ENCODE assay signal across 22 mouse cellular contexts in genomic region chr9:75832468-75832867, GRCm38 (mm10). TPM values are rescaled to one million over a fixed set of nuclear protein-coding genes. Genes with fewer than 3 reads are reported as not detected.
DNase-seq lines count a peak whose midpoint lies in the region; ATAC-seq and TF ChIP-seq lines count a peak whose summit lies in the region.
"Had no signal": no experiment of that assay in that cellular context is flagged by ENCODE, and none has a peak within 500 bp of the region (broad histone marks: within the 10 kb centered on the region; RNA-seq: fewer than 3 reads in every experiment).

No protein-coding gene starts in this region.

- no peaks in the 10 kb centered on the region for H3K9me3 ChIP-seq in hindbrain, embryonic 11.5 days (ENCODE audit: control insufficient read depth, low read length)
- no peaks in the 10 kb centered on the region for H3K9me3 ChIP-seq in hindbrain, embryonic 10.5 days
- no peaks in the 10 kb centered on the region for H3K9me3 ChIP-seq in midbrain, embryonic 13.5 days
- H3K9me3 ChIP-seq in midbrain, embryonic 15.5 days, result no peaks in the 10 kb centered on the region
- H3K9me3 ChIP-seq in lung, embryonic 14.5 days (ENCODE audit: low read depth, low read length), result no peaks in the 10 kb centered on the region
- H3K9me3 ChIP-seq: hindbrain, embryonic 15.5 days; liver, embryonic 12.5 days had no signal

- H3K27ac ChIP-seq in hindbrain, embryonic 11.5 days (ENCODE audit: low read depth, low read length), result no peak overlapping the region
- no peak overlapping the region for H3K27ac ChIP-seq in hindbrain, embryonic 10.5 days
- H3K27ac ChIP-seq in midbrain, embryonic 13.5 days, result no peak overlapping the region
- H3K27ac ChIP-seq in midbrain, embryonic 15.5 days, result no peak overlapping the region
- H3K27ac ChIP-seq in lung, embryonic 14.5 days (ENCODE audit: low read depth), result no peak overlapping the region
- H3K27ac ChIP-seq: gastrocnemius, adult 2 months; heart, adult 2 months; hindbrain, embryonic 15.5 days; liver, embryonic 12.5 days had no signal

- peak; percentile 72 for ATAC-seq in hindbrain, embryonic 11.5 days (ENCODE audit: low FRiP score)
- ATAC-seq in midbrain, embryonic 13.5 days, result peak; percentile 67
- ATAC-seq in midbrain, embryonic 15.5 days (replicated peaks), result no peak; the same call in 1 of the 2 replicates
- ATAC-seq in lung, embryonic 14.5 days (ENCODE audit: insufficient read depth), result 0 out of 2 replicates have a peak, but pooled peaks have one; percentile 63
- ATAC-seq: forebrain, embryonic 16.5 days; liver, embryonic 12.5 days had no signal

- H3K4me3 ChIP-seq in hindbrain, embryonic 11.5 days (ENCODE audit: low read depth, low read length), result no peak overlapping the region
- no peak overlapping the region for H3K4me3 ChIP-seq in hindbrain, embryonic 10.5 days
- H3K4me3 ChIP-seq in midbrain, embryonic 13.5 days (replicated peaks), result no peak overlapping the region
- no peak overlapping the region for H3K4me3 ChIP-seq in midbrain, embryonic 15.5 days
- H3K4me3 ChIP-seq in lung, embryonic 14.5 days (ENCODE audit: low read depth, low read length), result no peak overlapping the region
- H3K4me3 ChIP-seq: gastrocnemius, adult 2 months; heart, adult 2 months; hindbrain, embryonic 15.5 days; liver, embryonic 12.5 days; myocyte had no signal

- H3K9ac ChIP-seq in hindbrain, embryonic 11.5 days (ENCODE audit: low read depth, low read length), result no peak overlapping the region
- H3K9ac ChIP-seq in midbrain, embryonic 13.5 days (replicated peaks), result no peak overlapping the region
- H3K9ac ChIP-seq in midbrain, embryonic 15.5 days, result no peak overlapping the region
- no peak overlapping the region for H3K9ac ChIP-seq in lung, embryonic 14.5 days
- H3K9ac ChIP-seq: hindbrain, embryonic 15.5 days; liver, embryonic 12.5 days had no signal

- WGBS in hindbrain, embryonic 11.5 days, result 73% methylated on average over 9 of the region's 9 CpGs
- 84% methylated on average over 9 of the region's 9 CpGs for WGBS in hindbrain, embryonic 10.5 days
- WGBS in midbrain, embryonic 13.5 days, result 67% methylated on average over 9 of the region's 9 CpGs
- 70% methylated on average over 9 of the region's 9 CpGs for WGBS in midbrain, embryonic 15.5 days
- WGBS in lung, embryonic 14.5 days, result 47% methylated on average over 9 of the region's 9 CpGs

- no peak overlapping the region for H3K4me2 ChIP-seq in hindbrain, embryonic 11.5 days (replicated peaks; ENCODE audit: low read depth, low read length)
- no peak overlapping the region for H3K4me2 ChIP-seq in midbrain, embryonic 13.5 days (replicated peaks)
- no peak overlapping the region for H3K4me2 ChIP-seq in midbrain, embryonic 15.5 days
- no peak overlapping the region for H3K4me2 ChIP-seq in lung, embryonic 14.5 days
- H3K4me2 ChIP-seq: hindbrain, embryonic 15.5 days; liver, embryonic 12.5 days had no signal

- no peak for TF ChIP-seq CTCF in lung, embryonic 14.5 days (IDR thresholded peaks at IDR 0.05; ENCODE audit: low read depth)

- H3K27me3 ChIP-seq in hindbrain, embryonic 11.5 days (ENCODE audit: control insufficient read depth, insufficient read depth, low read length), result no peaks in the 10 kb centered on the region
- no peaks in the 10 kb centered on the region for H3K27me3 ChIP-seq in hindbrain, embryonic 10.5 days (ENCODE audit: insufficient read depth, poor library complexity, severe bottlenecking)
- no peaks in the 10 kb centered on the region for H3K27me3 ChIP-seq in midbrain, embryonic 13.5 days
- no peaks in the 10 kb centered on the region for H3K27me3 ChIP-seq in midbrain, embryonic 15.5 days (replicated peaks)
- H3K27me3 ChIP-seq in lung, embryonic 14.5 days (ENCODE audit: insufficient read depth, low read length), result no peaks in the 10 kb centered on the region
- H3K27me3 ChIP-seq: CH12.LX; hindbrain, embryonic 15.5 days; liver, embryonic 12.5 days had no signal

- no peaks in the 10 kb centered on the region for H3K4me1 ChIP-seq in hindbrain, embryonic 11.5 days (replicated peaks; ENCODE audit: control insufficient read depth, insufficient read depth, low read length)
- peaks cover 4% of the 10 kb centered on the region; the same call in 1 of the 2 replicates for H3K4me1 ChIP-seq in hindbrain, embryonic 10.5 days (replicated peaks)
- no peaks in the 10 kb centered on the region for H3K4me1 ChIP-seq in midbrain, embryonic 13.5 days (replicated peaks)
- H3K4me1 ChIP-seq in midbrain, embryonic 15.5 days, result 0 out of 2 replicates have a peak, but pooled peaks cover 2% of the 10 kb centered on the region
- H3K4me1 ChIP-seq in lung, embryonic 14.5 days (ENCODE audit: insufficient read depth), result no peaks in the 10 kb centered on the region
- H3K4me1 ChIP-seq: hindbrain, embryonic 15.5 days; liver, embryonic 12.5 days had no signal

- peak; percentile 17 for DNase-seq in hindbrain, embryonic 11.5 days (ENCODE audit: low spot score)
- no peak for DNase-seq in hindbrain, embryonic 10.5 days (ENCODE audit: low spot score)
- DNase-seq in lung, embryonic 14.5 days, result peak; percentile 45
- DNase-seq in lung, postnatal 4 days, result peak; percentile 14 to 58
- no peak for DNase-seq in Muller cell, postnatal 12 days (ENCODE audit: inconsistent ontology term)
- DNase-seq in layer of hippocampus, adult 18-20 months (ENCODE audit: low spot score in 2 of 2), result no peak
- DNase-seq: adrenal gland, postnatal 10 days; cerebellum, adult 18-20 months; cerebellum, postnatal 36 days; gastrocnemius, adult 2 months; heart, adult 2 months; kidney, adult 11 months; kidney, postnatal 10 days; right cerebral cortex, postnatal 25 days had no signal

- H3K36me3 ChIP-seq in hindbrain, embryonic 11.5 days (ENCODE audit: control insufficient read depth, insufficient read depth, low read length), result no peaks in the 10 kb centered on the region
- no peaks in the 10 kb centered on the region for H3K36me3 ChIP-seq in hindbrain, embryonic 10.5 days
- no peaks in the 10 kb centered on the region for H3K36me3 ChIP-seq in midbrain, embryonic 13.5 days
- no peaks in the 10 kb centered on the region for H3K36me3 ChIP-seq in midbrain, embryonic 15.5 days (replicated peaks)
- peaks cover 6% of the 10 kb centered on the region; the same call in 1 of the 2 replicates for H3K36me3 ChIP-seq in lung, embryonic 14.5 days (ENCODE audit: insufficient read depth)
- H3K36me3 ChIP-seq: hindbrain, embryonic 15.5 days; liver, embryonic 12.5 days had no signal

RNA-seq across cellular contexts. Expression of gene Bmp5, which starts 57.3 kb away (rescaled TPM):
- 4.8 and 5.1 TPM in 2 replicates for polyA plus RNA-seq in hindbrain, embryonic 11.5 days (2014; fragmentation: Nextera tagmentation; extraction: Ambion mirVana)
- polyA plus RNA-seq in hindbrain, embryonic 10.5 days (2016; fragmentation: Nextera tagmentation; extraction: Ambion mirVana), result 2.1 and 2.9 TPM in 2 replicates
- polyA plus RNA-seq in midbrain, embryonic 13.5 days (2015; fragmentation: Nextera tagmentation; extraction: Ambion mirVana), result 3.2 and 3.6 TPM in 2 replicates
- 2.7 and 3.3 TPM in 2 replicates for polyA plus RNA-seq in midbrain, embryonic 15.5 days (2015; fragmentation: Nextera tagmentation; extraction: Ambion mirVana)
- polyA plus RNA-seq in lung, embryonic 14.5 days (2014; fragmentation: Nextera tagmentation; extraction: Ambion mirVana), result 37.6 and 39.0 TPM in 2 replicates
- 1 to 10 TPM; 1.1 to 1.3 TPM for total RNA-seq in layer of hippocampus, adult 18-20 months (2021)
- total RNA-seq: CH12.LX; megakaryocyte, adult 5-6 weeks had no signal
- polyA plus RNA-seq: myocyte had no signal

Comparison
In these comparisons a context has a peak if more than half of its experiments do, and no peak if none do; other contexts are left out.
1. DNase-seq: peak in hindbrain, embryonic 11.5 days (single experiment), lung, embryonic 14.5 days (single experiment) and lung, postnatal 4 days (2 of 2); none in hindbrain, embryonic 10.5 days (single experiment), Muller cell, postnatal 12 days (single experiment) and layer of hippocampus, adult 18-20 months (0 of 2).